Mouse (Mus musculus) embryonic facial prominence, embryonic 10.5 days (tissue): ENCODE data around the gene Bdkrb1. TPM values are rescaled to one million over a fixed set of nuclear protein-coding genes. Genes with fewer than 3 reads are reported as not detected.

ENCODE experiments used
- polyA plus RNA-seq: library from polyadenylated mRNA; unstranded; fragments of >200 nt; fragmentation: Nextera tagmentation; extraction: Ambion mirVana; gene quantifications from 2 replicates; pipeline ENCODE4 v1.2.1, GENCODE M21; 2016

Gene Bdkrb1
- polyA plus RNA-seq, 1 experiment from 2014 or later = 0.11 TPM

Other genes with a start within 250 kb of the Bdkrb1 start
- gene D430019H16Rik, start 149.2 kb upstream of the Bdkrb1 start, polyA plus RNA-seq = 2.3 and 2.7 TPM in 2 replicates
- 0.53 and 0.82 TPM in 2 replicates for gene Bdkrb2, start 39.9 kb upstream of the Bdkrb1 start, polyA plus RNA-seq
- 37.0 and 39.3 TPM in 2 replicates for gene Gskip, start 81.7 kb downstream of the Bdkrb1 start, polyA plus RNA-seq
- 13.0 and 14.3 TPM in 2 replicates for gene Atg2b, start 82.1 kb downstream of the Bdkrb1 start, polyA plus RNA-seq
- 0.15 and 0.26 TPM in 2 replicates for gene Ak7, start 102.9 kb downstream of the Bdkrb1 start, polyA plus RNA-seq
- gene Papola, start 181.6 kb downstream of the Bdkrb1 start, polyA plus RNA-seq = 283 and 294 TPM in 2 replicates